14 mouse cellular contexts compared by ENCODE assay signal in genomic region chr5:66504434-66504747, GRCm38 (mm10).
DNase-seq lines count a peak whose midpoint lies in the region; ATAC-seq and TF ChIP-seq lines count a peak whose summit lies in the region.
"Had no signal": no experiment of that assay in that cellular context is flagged by ENCODE, and none has a peak within 500 bp of the region (broad histone marks: within the 10 kb centered on the region; RNA-seq: fewer than 3 reads in every experiment).

No protein-coding gene starts in this region.

- no peaks in the 10 kb centered on the region for H3K9me3 ChIP-seq in heart, embryonic 15.5 days (replicated peaks)
- H3K9me3 ChIP-seq in intestine, embryonic 16.5 days (ENCODE audit: control insufficient read depth, low read length) = no peaks in the 10 kb centered on the region
- H3K9me3 ChIP-seq: limb, embryonic 12.5 days had no signal

- no peaks in the 10 kb centered on the region for H3K36me3 ChIP-seq in heart, embryonic 15.5 days
- no peaks in the 10 kb centered on the region for H3K36me3 ChIP-seq in intestine, embryonic 16.5 days (ENCODE audit: control insufficient read depth, insufficient read depth, low read length)
- H3K36me3 ChIP-seq: limb, embryonic 12.5 days had no signal

- peak overlapping the region; percentile 23 for H3K4me2 ChIP-seq in heart, embryonic 15.5 days
- H3K4me2 ChIP-seq in intestine, embryonic 16.5 days (ENCODE audit: low read depth, low read length) = peak overlapping the region; percentile 28; the same call in 1 of the 2 replicates

- peak overlapping the region; percentile 68 for H3K27ac ChIP-seq in heart, embryonic 15.5 days
- H3K27ac ChIP-seq in layer of hippocampus, adult 2 months = peak overlapping the region; percentile 7; the same call in 1 of the 2 replicates
- no peak overlapping the region; the same call in 1 of the 2 replicates for H3K27ac ChIP-seq in intestine, embryonic 16.5 days (ENCODE audit: low read length)

- DNase-seq in adrenal gland, adult 2 months = peak; percentile 30
- no peak for DNase-seq in adrenal gland, postnatal 25 days
- no peak for DNase-seq in heart, postnatal 25 days (ENCODE audit: low spot score)
- DNase-seq in layer of hippocampus, adult 2 months (ENCODE audit: low spot score in 2 of 2) = no peak
- no peak for DNase-seq in layer of hippocampus, adult 18-20 months (ENCODE audit: low spot score in 2 of 2)
- DNase-seq in spleen, postnatal 14 days (ENCODE audit: low spot score in 2 of 2) = no peak
- DNase-seq: cerebellum, adult 8-10 months; gastrocnemius, postnatal 14 days; layer of hippocampus, postnatal 36 days; thymus, adult 18-20 months had no signal

- no peaks in the 10 kb centered on the region for H3K27me3 ChIP-seq in heart, embryonic 15.5 days
- no peaks in the 10 kb centered on the region for H3K27me3 ChIP-seq in intestine, embryonic 16.5 days (replicated peaks; ENCODE audit: control insufficient read depth, insufficient read depth, low read length)
- H3K27me3 ChIP-seq: limb, embryonic 12.5 days; megakaryocyte, embryonic 14.5 days had no signal

- H3K9ac ChIP-seq in heart, embryonic 15.5 days = no peak overlapping the region
- no peak overlapping the region for H3K9ac ChIP-seq in intestine, embryonic 16.5 days (ENCODE audit: low read depth, low read length)
- H3K9ac ChIP-seq: limb, embryonic 12.5 days had no signal

- 20% methylated on average over 6 of the region's 6 CpGs for WGBS in heart, embryonic 15.5 days
- 36% methylated on average over 6 of the region's 6 CpGs for WGBS in intestine, embryonic 16.5 days

- intact Hi-C loops in heart, postnatal 25 days (cut with DNase I) = no loop called here

- peaks cover 18% of the 10 kb centered on the region for H3K4me1 ChIP-seq in heart, embryonic 15.5 days (replicated peaks)
- H3K4me1 ChIP-seq in intestine, embryonic 16.5 days (ENCODE audit: control insufficient read depth, insufficient read depth, low read length) = peaks cover 13% of the 10 kb centered on the region
- H3K4me1 ChIP-seq: megakaryocyte, embryonic 14.5 days had no signal

- TF ChIP-seq CTCF in layer of hippocampus, adult 2 months (conservative IDR thresholded peaks at IDR 0.05) = no peak

- no peak for ATAC-seq in heart, embryonic 15.5 days (replicated peaks; ENCODE audit: insufficient number of reproducible peaks, insufficient read depth, low FRiP score, low read depth)
- ATAC-seq in intestine, embryonic 16.5 days = no peak

- H3K4me3 ChIP-seq in heart, embryonic 15.5 days = no peak overlapping the region
- no peak overlapping the region for H3K4me3 ChIP-seq in layer of hippocampus, adult 2 months
- no peak overlapping the region for H3K4me3 ChIP-seq in intestine, embryonic 16.5 days (ENCODE audit: low read length)
- H3K4me3 ChIP-seq: limb, embryonic 12.5 days; megakaryocyte, embryonic 14.5 days had no signal
